Mouse (Mus musculus): ENCODE data around the gene Prmt1. TPM values are rescaled to one million over a fixed set of nuclear protein-coding genes. Genes with fewer than 3 reads are reported as not detected.

Prmt1 gene
- total RNA-seq, 2 experiments from 2014 or later: 143 to 150 TPM

GRCm38 (mm10) chr7:44986879-44987718, 731 bp upstream of the Prmt1 start:
- TF ChIP-seq CTCF (IDR thresholded peaks at IDR 0.05): no peak
- H3K4me3 ChIP-seq: peak overlapping the region; percentile 56
- H3K27ac ChIP-seq: peak overlapping the region; percentile 88
- intact Hi-C loops (cut with DNase I): no loop called here
- no peak for DNase-seq (ENCODE audit: extremely low spot score in 1 of 2, low spot score in 2 of 2)

GRCm38 (mm10) chr7:44985595-44986191, 675 bp downstream of the Prmt1 start:
- peak overlapping the region; percentile 96 for H3K27ac ChIP-seq
- peak overlapping the region; percentile 97 for H3K4me3 ChIP-seq
- DNase-seq (ENCODE audit: extremely low spot score in 1 of 2, low spot score in 2 of 2): peak; percentile 43 to 62
- peak; percentile 27 for TF ChIP-seq CTCF (IDR thresholded peaks at IDR 0.05)
- intact Hi-C loops (cut with DNase I): no loop called here

- Histone ChIP-seq H3K27ac (no peak overlapping the region), H3K4me3 (no peak overlapping the region)
- intact Hi-C loops (cut with DNase I): loop anchor here (5.0 kb wide), 1 partner anchor 83 kb away; no protein-coding TSS in a partner anchor
- no peak for TF ChIP-seq CTCF (IDR thresholded peaks at IDR 0.05)
- DNase-seq (ENCODE audit: extremely low spot score in 1 of 2, low spot score in 2 of 2): no peak
These were observed 1.6 kb downstream of the Prmt1 start for GRCm38 (mm10) chr7:44984833-44985164.

- no peak for DNase-seq (ENCODE audit: extremely low spot score in 1 of 2, low spot score in 2 of 2)
- no peak overlapping the region for H3K27ac ChIP-seq
- intact Hi-C loops (cut with DNase I): loop anchor here (5.0 kb wide), 1 partner anchor 83 kb away; no protein-coding TSS in a partner anchor
- no peak for TF ChIP-seq CTCF (IDR thresholded peaks at IDR 0.05)
- H3K4me3 ChIP-seq: no peak overlapping the region
These were observed 2.2 kb downstream of the Prmt1 start for GRCm38 (mm10) chr7:44983944-44984832.

- intact Hi-C loops (cut with DNase I): loop anchor here (5.0 kb wide), 1 partner anchor 84 kb away; no protein-coding TSS in a partner anchor
- DNase-seq (ENCODE audit: extremely low spot score in 1 of 2, low spot score in 2 of 2): peak; percentile 75 to 88
These were observed 3.3 kb downstream of the Prmt1 start for GRCm38 (mm10) chr7:44983085-44983484.

GRCm38 (mm10) chr7:44981539-44981938, 4.8 kb downstream of the Prmt1 start:
- intact Hi-C loops (cut with DNase I): loop anchor here (5.0 kb wide), 1 partner anchor 86 kb away; no protein-coding TSS in a partner anchor
- Histone ChIP-seq H3K4me3 (no peak overlapping the region), H3K27ac (no peak overlapping the region)
- DNase-seq (ENCODE audit: extremely low spot score in 1 of 2, low spot score in 2 of 2): no peak
- TF ChIP-seq CTCF (IDR thresholded peaks at IDR 0.05): no peak

More at GRCm38 (mm10) chr7:44983085-44983484, 3.3 kb downstream of the Prmt1 start:
- Histone ChIP-seq H3K27ac (no peak overlapping the region), H3K4me3 (no peak overlapping the region)
- peak; percentile 97 for TF ChIP-seq CTCF (IDR thresholded peaks at IDR 0.05)

- DNase-seq (ENCODE audit: extremely low spot score in 1 of 2, low spot score in 2 of 2): no peak
- Histone ChIP-seq H3K4me3 (no peak overlapping the region), H3K27ac (no peak overlapping the region)
- TF ChIP-seq CTCF (IDR thresholded peaks at IDR 0.05): peak; percentile 15; the same call in 1 of the 2 replicates
- intact Hi-C loops (cut with DNase I): no loop called here
These were observed 8.1 kb downstream of the Prmt1 start for GRCm38 (mm10) chr7:44978300-44978699.

GRCm38 (mm10) chr7:44975117-44975419, 11.3 kb downstream of the Prmt1 start:
- DNase-seq (ENCODE audit: extremely low spot score in 1 of 2, low spot score in 2 of 2): no peak
- Histone ChIP-seq H3K4me3 (peak overlapping the region; percentile 84), H3K27ac (peak overlapping the region; percentile 54)
- no peak for TF ChIP-seq CTCF (IDR thresholded peaks at IDR 0.05)
- intact Hi-C loops (cut with DNase I): no loop called here

GRCm38 (mm10) chr7:44974383-44975116, 11.8 kb downstream of the Prmt1 start, which contains the start of gene Cpt1c:
Cpt1c (minus strand) TSS chr7:44974851.
- DNase-seq (ENCODE audit: extremely low spot score in 1 of 2, low spot score in 2 of 2): peak; percentile 87 to 88
- peak within 1 kb of the TSS; percentile 97 for H3K27ac ChIP-seq
- intact Hi-C loops (cut with DNase I): no loop called here
- H3K4me3 ChIP-seq: peak within 1 kb of the TSS; percentile 84
- TF ChIP-seq CTCF (IDR thresholded peaks at IDR 0.05): no peak; the same call in 1 of the 2 replicates

- Histone ChIP-seq H3K27ac (peak overlapping the region; percentile 97), H3K4me3 (peak overlapping the region; percentile 84)
- no peak for DNase-seq (ENCODE audit: extremely low spot score in 1 of 2, low spot score in 2 of 2)
- intact Hi-C loops (cut with DNase I): no loop called here
- no peak for TF ChIP-seq CTCF (IDR thresholded peaks at IDR 0.05)
These were observed 12.8 kb downstream of the Prmt1 start for GRCm38 (mm10) chr7:44973415-44974130.
